Mouse (Mus musculus) MEL (cell line): Measurements from ENCODE around the gene Rec8. TPM values are rescaled to one million over a fixed set of nuclear protein-coding genes. Genes with fewer than 3 reads are reported as not detected.

Experiments
- DNase-seq: peaks from one replicate; pipeline ENCODE4 v3.0.0; 2011; ENCODE audit warnings: low read depth, low spot score
- H3K27ac ChIP-seq: 2 replicates; pipeline ENCODE4 v1.5.1; 2012; ENCODE audit warnings: low read depth, mild to moderate bottlenecking, control low read depth, low read length, moderate library complexity; ENCODE audit not compliant: control insufficient read depth
- H3K27me3 ChIP-seq, 2 experiments: fragments of 150-350 bp in 1 of 2; sonication (generic) in 1 of 2; 2 replicates each; pipeline ENCODE4 v1.6.1; 2012; ENCODE audit warnings: low read length in 2 of 2, mild to moderate bottlenecking in 2 of 2, improper control_type of control experiment in 1 of 2, moderate library complexity in 1 of 2; ENCODE audit not compliant: insufficient read depth in 2 of 2, control insufficient read depth in 1 of 2
- H3K36me3 ChIP-seq, 2 experiments: 2 replicates each; pipeline ENCODE4 v1.6.1; 2012 to 2014; ENCODE audit warnings: low read length in 2 of 2, improper control_type of control experiment in 1 of 2, inconsistent platforms in 1 of 2, mild to moderate bottlenecking in 1 of 2; ENCODE audit not compliant: insufficient read depth in 2 of 2, control insufficient read depth in 1 of 2
- H3K4me1 ChIP-seq, 2 experiments: fragments of 150-350 bp in 1 of 2; sonication (generic) in 1 of 2; 2 replicates each; pipeline ENCODE4 v1.6.1; 2012; ENCODE audit warnings: low read length in 2 of 2, improper control_type of control experiment in 1 of 2, mild to moderate bottlenecking in 1 of 2; ENCODE audit not compliant: insufficient read depth in 2 of 2, control insufficient read depth in 1 of 2
- H3K4me3 ChIP-seq, 2 experiments: fragments of 150-350 bp in 1 of 2; sonication (generic) in 1 of 2; 2 replicates each; pipeline ENCODE4 v1.5.1; 2012; ENCODE audit warnings: low read depth in 2 of 2, low read length in 2 of 2, mild to moderate bottlenecking in 2 of 2, moderate library complexity in 2 of 2, control low read depth in 1 of 2, improper control_type of control experiment in 1 of 2; ENCODE audit not compliant: control insufficient read depth in 1 of 2, insufficient read depth in 1 of 2
- H3K79me2 ChIP-seq: 2 replicates; pipeline ENCODE4 v1.6.1; 2012; ENCODE audit warnings: mild to moderate bottlenecking, low read length, moderate library complexity; ENCODE audit not compliant: control insufficient read depth, poor library complexity, insufficient read depth
- H3K9ac ChIP-seq: 2 replicates; pipeline ENCODE4 v1.6.1; 2012; ENCODE audit warnings: low read depth, mild to moderate bottlenecking, control low read depth, low read length, moderate library complexity; ENCODE audit not compliant: control insufficient read depth, poor library complexity, severe bottlenecking
- H3K9me3 ChIP-seq: fragments of 150-350 bp; sonication (generic); replicated peaks from 2 replicates; pipeline ENCODE4 v1.6.1; 2012; ENCODE audit warnings: mild to moderate bottlenecking, low read length, improper control_type of control experiment, moderate library complexity; ENCODE audit not compliant: insufficient read depth
- BHLHE40 ChIP-seq: IDR thresholded peaks from 2 replicates; pipeline ENCODE4 v1.6.1; 2012; ENCODE audit warnings: low read depth, mild to moderate bottlenecking, inconsistent platforms, low read length, improper control_type of control experiment, borderline replicate concordance
- CHD2 ChIP-seq: IDR thresholded peaks from 2 replicates; pipeline ENCODE4 v1.6.1; 2011; ENCODE audit warnings: low read length, improper control_type of control experiment
- E2F4 ChIP-seq: IDR thresholded peaks from 2 replicates; pipeline ENCODE4 v1.6.1; 2011; ENCODE audit warnings: low read depth, low read length, improper control_type of control experiment, borderline replicate concordance
- ELF1 ChIP-seq: IDR thresholded peaks from 2 replicates; pipeline ENCODE4 v1.6.1; 2014; ENCODE audit warnings: low read depth, mild to moderate bottlenecking, inconsistent platforms, low read length, improper control_type of control experiment, moderate library complexity
- EP300 ChIP-seq, 2 experiments: IDR thresholded peaks; 2 replicates each; pipeline ENCODE4 v1.6.1; 2011; ENCODE audit warnings: improper control_type of control experiment in 2 of 2, low read length in 2 of 2, low read depth in 1 of 2, mild to moderate bottlenecking in 1 of 2
- ETS1 ChIP-seq: IDR thresholded peaks from 2 replicates; pipeline ENCODE4 v1.6.1; 2012; ENCODE audit warnings: low read depth, mild to moderate bottlenecking, inconsistent platforms, low read length, improper control_type of control experiment, moderate library complexity
- GABPA ChIP-seq: IDR thresholded peaks from 2 replicates; pipeline ENCODE4 v1.6.1; 2012; ENCODE audit warnings: low read depth, mild to moderate bottlenecking, inconsistent platforms, low read length, improper control_type of control experiment, moderate library complexity
- GATA1 ChIP-seq: IDR thresholded peaks from 2 replicates; pipeline ENCODE4 v1.6.1; 2011; ENCODE audit warnings: low read depth, low read length, improper control_type of control experiment
- HCFC1 ChIP-seq: IDR thresholded peaks from 2 replicates; pipeline ENCODE4 v1.6.1; 2012; ENCODE audit warnings: low read depth, mild to moderate bottlenecking, inconsistent platforms, low read length, improper control_type of control experiment, moderate library complexity
- JUND ChIP-seq: IDR thresholded peaks from 2 replicates; pipeline ENCODE4 v1.6.1; 2011; ENCODE audit warnings: low read depth, mild to moderate bottlenecking, improper control_type of control experiment, low read length
- MAX ChIP-seq: IDR thresholded peaks from 2 replicates; pipeline ENCODE4 v1.6.1; 2011; ENCODE audit warnings: low read length, improper control_type of control experiment
- MAZ ChIP-seq: IDR thresholded peaks from 2 replicates; pipeline ENCODE4 v1.6.1; 2012; ENCODE audit warnings: low read depth, mild to moderate bottlenecking, inconsistent platforms, low read length, improper control_type of control experiment
- MEF2A ChIP-seq: IDR thresholded peaks from 2 replicates; pipeline ENCODE4 v1.6.1; 2014; ENCODE audit warnings: low read depth, mild to moderate bottlenecking, inconsistent platforms, low read length, improper control_type of control experiment; ENCODE audit not compliant: poor library complexity, insufficient replicate concordance, severe bottlenecking; ENCODE audit errors: extremely low read depth
- MXI1 ChIP-seq: IDR thresholded peaks from 2 replicates; pipeline ENCODE4 v1.6.1; 2011; ENCODE audit warnings: mild to moderate bottlenecking, low read depth, low read length, improper control_type of control experiment
- MYC ChIP-seq: IDR thresholded peaks from 2 replicates; pipeline ENCODE4 v1.6.1; 2011; ENCODE audit warnings: low read depth, mild to moderate bottlenecking, low read length, improper control_type of control experiment, moderate library complexity
- NELFE ChIP-seq: IDR thresholded peaks from 2 replicates; pipeline ENCODE4 v1.6.1; 2011; ENCODE audit warnings: low read depth, low read length, improper control_type of control experiment
- POLR2A ChIP-seq, 2 experiments: IDR thresholded peaks; 2 replicates each; pipeline ENCODE4 v1.6.1; 2011 to 2012; ENCODE audit warnings: low read length in 2 of 2, mild to moderate bottlenecking in 2 of 2, control low read depth in 1 of 2, improper control_type of control experiment in 1 of 2, low read depth in 1 of 2, moderate library complexity in 1 of 2; ENCODE audit not compliant: control insufficient read depth in 1 of 2, insufficient read depth in 1 of 2, poor library complexity in 1 of 2
- POLR2AphosphoS2 ChIP-seq: IDR thresholded peaks from 2 replicates; pipeline ENCODE4 v1.6.1; 2011; ENCODE audit warnings: low read length, improper control_type of control experiment
- RCOR1 ChIP-seq: IDR thresholded peaks from 2 replicates; pipeline ENCODE4 v1.6.1; 2012; ENCODE audit warnings: low read depth, mild to moderate bottlenecking, inconsistent platforms, low read length, improper control_type of control experiment
- SIN3A ChIP-seq: IDR thresholded peaks from 2 replicates; pipeline ENCODE4 v1.6.1; 2012; ENCODE audit warnings: low read length, improper control_type of control experiment, inconsistent platforms
- SMC3 ChIP-seq: IDR thresholded peaks from 2 replicates; pipeline ENCODE4 v1.6.1; 2011; ENCODE audit warnings: low read depth, low read length, improper control_type of control experiment
- TAL1 ChIP-seq: IDR thresholded peaks from 2 replicates; pipeline ENCODE4 v1.6.1; 2012; ENCODE audit warnings: mild to moderate bottlenecking, inconsistent platforms, low read length, moderate library complexity, mixed read lengths
- TCF12 ChIP-seq: IDR thresholded peaks from 2 replicates; pipeline ENCODE4 v1.6.1; 2014; ENCODE audit warnings: low read depth, mild to moderate bottlenecking, inconsistent platforms, low read length, improper control_type of control experiment, moderate library complexity
- ZC3H11A ChIP-seq: IDR thresholded peaks from 2 replicates; pipeline ENCODE4 v1.6.1; 2012; ENCODE audit warnings: low read depth, mild to moderate bottlenecking, inconsistent platforms, low read length, improper control_type of control experiment
- polyA plus RNA-seq, 2 experiments: library from polyadenylated mRNA; stranded (reverse) in 1 of 2; unstranded in 1 of 2; fragments of >175 nt in 1 of 2; fragments of >200 nt in 1 of 2; gene quantifications; 2 replicates each; pipeline versions ENCODE4 v1.2.1 to v1.2.4; 2012; ENCODE audit warnings: low replicate concordance in 2 of 2, low read depth in 1 of 2; ENCODE audit not compliant: insufficient read length in 2 of 2, insufficient read depth in 1 of 2, missing spikeins in 1 of 2
- total RNA-seq: library from RNA; depleted of rRNA; stranded (reverse); fragments of 300-350 nt; gene quantifications from 2 replicates; pipeline ENCODE4 v1.2.3, GENCODE M21; 2012

The Rec8 gene
- total and polyA plus RNA-seq, 3 experiments = 1.5 to 2.5 TPM; not detected in 1

DNA sequence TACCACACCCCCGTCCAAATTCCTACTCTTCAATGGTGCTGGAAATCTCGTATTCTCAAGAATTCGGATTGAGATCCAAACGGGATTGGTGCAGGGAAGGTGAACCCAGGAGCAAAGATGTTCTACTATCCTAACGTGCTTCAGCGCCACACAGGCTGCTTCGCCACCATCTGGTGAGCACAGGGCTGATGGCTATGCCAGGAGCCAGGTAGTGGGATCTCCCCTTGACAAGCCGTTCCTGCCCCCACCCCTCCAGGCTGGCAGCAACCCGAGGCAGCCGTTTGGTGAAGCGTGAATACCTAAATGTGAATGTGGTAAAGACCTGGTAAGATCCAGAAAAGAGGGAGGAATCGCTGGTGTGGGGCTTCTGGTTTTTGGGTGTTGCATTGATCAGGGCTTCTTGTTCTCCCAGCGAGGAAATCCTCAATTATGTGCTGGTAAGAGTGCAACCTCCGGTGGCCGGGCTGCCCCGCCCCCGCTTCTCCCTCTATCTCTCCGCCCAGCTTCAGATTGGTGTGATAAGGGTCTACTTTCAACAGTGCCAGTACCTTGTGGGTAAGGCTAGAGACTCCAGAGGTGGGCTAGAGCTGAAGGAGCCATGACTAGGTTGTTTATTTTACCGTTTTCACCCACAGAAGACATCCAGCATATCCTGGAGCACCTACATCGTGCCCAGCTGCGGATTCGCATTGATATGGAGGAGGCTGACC is 804 bp downstream of the Rec8 start:
- H3K4me1 ChIP-seq = peaks cover 11 to 39% of the 10 kb centered on the region in 2 experiments
- H3K9me3 ChIP-seq = no peaks in the 10 kb centered on the region
- no peaks in the 10 kb centered on the region for H3K79me2 ChIP-seq
- peak; percentile 76 for DNase-seq
- peaks cover 0 to 19% of the 10 kb centered on the region in 2 experiments; a peak in 2 of 4 replicates for H3K36me3 ChIP-seq
- H3K27me3 ChIP-seq = no peaks in the 10 kb centered on the region
- H3K4me3 ChIP-seq = peak overlapping the region; percentile 47 to 57
- peak; percentile 86 for TF ChIP-seq TCF12
- TF ChIP-seq GABPA = no peak
- peak; percentile 18; the same call in 1 of the 2 replicates for TF ChIP-seq HCFC1
- TF ChIP-seq GATA1 = peak; percentile 89
- no peak for TF ChIP-seq ELF1
- TF ChIP-seq EP300 (IDR thresholded peaks at IDR 0.05; ENCODE audit: low read depth in 1 of 2, low read length in 2 of 2) = peak; percentile 61 to 84
- TF ChIP-seq MAX = no peak
- TF ChIP-seq TAL1 = peak; percentile 50
- TF ChIP-seq SIN3A = peak; percentile 66
- peak in 1 of 2 experiments; percentile 31; a peak in 1 of 4 replicates for TF ChIP-seq POLR2A (IDR thresholded peaks at IDR 0.05; ENCODE audit: control insufficient read depth in 1 of 2, insufficient read depth in 1 of 2, low read depth in 1 of 2, low read length in 2 of 2, poor library complexity in 1 of 2)
- no peak for TF ChIP-seq JUND
- TF ChIP-seq RCOR1 = peak; percentile 66
- TF ChIP-seq MAZ = peak; percentile 72; the same call in 1 of the 2 replicates
- TF ChIP-seq POLR2AphosphoS2 = peak; percentile 52; the same call in 1 of the 2 replicates
- TF ChIP-seq BHLHE40 = no peak
- TF ChIP-seq ETS1 = peak; percentile 63; the same call in 1 of the 2 replicates
- peak; percentile 37 for TF ChIP-seq NELFE
- TF ChIP-seq, all 39 proteins: peak for 12
- peak overlapping the region; percentile 69 for H3K27ac ChIP-seq
- peak overlapping the region; percentile 49 for H3K9ac ChIP-seq

GRCm38 (mm10) chr14:55628077-55628827 is 10.4 kb downstream of the Rec8 start:
- Histone ChIP-seq H3K4me3 (no peak overlapping the region), H3K27me3 (no peaks in the 10 kb centered on the region), H3K27ac (no peak overlapping the region), H3K9me3 (no peaks in the 10 kb centered on the region), H3K36me3 (no peaks in the 10 kb centered on the region; a peak in 1 of 4 replicates), H3K9ac (no peak overlapping the region), H3K79me2 (no peaks in the 10 kb centered on the region), H3K4me1 (no peaks in the 10 kb centered on the region)
- no peak for DNase-seq
- TF ChIP-seq MYC (no peak), JUND (no peak), MEF2A (no peak), CHD2 (no peak), MXI1 (no peak), NELFE (no peak), SIN3A (no peak), POLR2A (IDR thresholded peaks at IDR 0.05; ENCODE audit: control insufficient read depth in 1 of 2, insufficient read depth in 1 of 2, low read depth in 1 of 2, low read length in 2 of 2, poor library complexity in 1 of 2) (no peak), GATA1 (no peak), RCOR1 (no peak), EP300 (IDR thresholded peaks at IDR 0.05; ENCODE audit: low read depth in 1 of 2, low read length in 2 of 2) (no peak), SMC3 (no peak), TCF12 (no peak), E2F4 (no peak), ETS1 (no peak), TAL1 (no peak), MAZ (no peak), ZC3H11A (no peak)
